Comparison of ENCODE assay signal across 13 mouse cellular contexts in the genomic region with DNA sequence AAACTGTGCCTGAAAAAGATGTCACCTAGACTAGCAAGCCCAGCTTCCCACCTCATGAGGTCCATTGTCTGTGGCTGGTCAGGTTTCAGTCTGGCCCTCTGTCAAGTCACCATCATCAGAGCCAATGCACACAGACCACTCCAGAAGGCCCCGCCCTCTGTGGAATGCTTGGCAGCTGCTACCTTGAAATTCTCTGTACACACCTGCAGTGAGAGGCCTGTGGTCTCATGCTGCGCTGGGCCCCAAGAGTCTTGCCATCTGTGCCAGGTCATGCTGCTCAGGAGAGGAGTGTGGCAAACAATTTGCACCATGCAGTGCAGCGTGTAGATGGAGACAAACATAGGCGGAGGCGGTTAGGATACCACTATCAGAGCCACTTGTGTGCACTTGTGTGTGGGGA.
DNase-seq lines count a peak whose midpoint lies in the region; ATAC-seq lines count a peak whose summit lies in the region.
"Had no signal": no experiment of that assay in that cellular context is flagged by ENCODE, and none has a peak within 500 bp of the region (broad histone marks: within the 10 kb centered on the region; RNA-seq: fewer than 3 reads in every experiment).

No protein-coding gene starts in this region.

- 87% methylated on average over 5 of the region's 5 CpGs for WGBS in heart, embryonic 10.5 days
- 95% methylated on average over 5 of the region's 5 CpGs for WGBS in neural tube, embryonic 13.5 days
- 80% methylated on average over 5 of the region's 5 CpGs for WGBS in limb, embryonic 13.5 days
- WGBS in stomach, embryonic 16.5 days = 78% methylated on average over 5 of the region's 5 CpGs

- H3K4me2 ChIP-seq in neural tube, embryonic 13.5 days = no peak overlapping the region
- H3K4me2 ChIP-seq in limb, embryonic 13.5 days (replicated peaks) = no peak overlapping the region
- no peak overlapping the region for H3K4me2 ChIP-seq in stomach, embryonic 16.5 days (ENCODE audit: low read depth, low read length)
- H3K4me2 ChIP-seq: forebrain, embryonic 15.5 days; neural tube, embryonic 12.5 days had no signal

- no peak overlapping the region for H3K9ac ChIP-seq in neural tube, embryonic 13.5 days
- no peak overlapping the region for H3K9ac ChIP-seq in limb, embryonic 13.5 days
- no peak overlapping the region for H3K9ac ChIP-seq in stomach, embryonic 16.5 days (ENCODE audit: low read length)
- H3K9ac ChIP-seq: forebrain, embryonic 15.5 days; neural tube, embryonic 12.5 days had no signal

- DNase-seq in heart, embryonic 10.5 days (ENCODE audit: low spot score) = peak; percentile 59
- no peak for DNase-seq in heart, postnatal 25 days (ENCODE audit: low spot score)
- no peak for DNase-seq in neural tube, embryonic 10.5 days (ENCODE audit: extremely low spot score, low spot score)
- no peak for DNase-seq in left cerebral cortex, postnatal 36 days (ENCODE audit: low spot score in 2 of 2)
- no peak for DNase-seq in adrenal gland, postnatal 4 days (ENCODE audit: low spot score in 2 of 2)
- DNase-seq: adrenal gland, adult 8-10 months; heart, adult 2 months; kidney, adult 18-20 months had no signal

- peaks cover 7% of the 10 kb centered on the region for H3K4me1 ChIP-seq in heart, embryonic 10.5 days
- H3K4me1 ChIP-seq in neural tube, embryonic 13.5 days (replicated peaks) = no peaks in the 10 kb centered on the region
- peaks cover 11% of the 10 kb centered on the region for H3K4me1 ChIP-seq in limb, embryonic 13.5 days
- peaks cover 4% of the 10 kb centered on the region for H3K4me1 ChIP-seq in stomach, embryonic 16.5 days (ENCODE audit: control insufficient read depth, insufficient read depth, low read length)
- H3K4me1 ChIP-seq: neural tube, embryonic 12.5 days had no signal

- H3K27ac ChIP-seq in heart, embryonic 10.5 days = no peak overlapping the region
- H3K27ac ChIP-seq in neural tube, embryonic 13.5 days (replicated peaks) = no peak overlapping the region
- H3K27ac ChIP-seq in limb, embryonic 13.5 days = no peak overlapping the region
- H3K27ac ChIP-seq in stomach, embryonic 16.5 days (ENCODE audit: low read length) = no peak overlapping the region
- H3K27ac ChIP-seq: forebrain, embryonic 15.5 days; heart, adult 2 months; neural tube, embryonic 12.5 days had no signal

- no peak overlapping the region for H3K4me3 ChIP-seq in heart, embryonic 10.5 days
- H3K4me3 ChIP-seq in neural tube, embryonic 13.5 days = no peak overlapping the region
- no peak overlapping the region for H3K4me3 ChIP-seq in limb, embryonic 13.5 days
- no peak overlapping the region for H3K4me3 ChIP-seq in stomach, embryonic 16.5 days (replicated peaks; ENCODE audit: low read length)
- H3K4me3 ChIP-seq: forebrain, embryonic 15.5 days; heart, adult 2 months; neural tube, embryonic 12.5 days had no signal

- peak; percentile 27; the same call in 1 of the 2 replicates for ATAC-seq in neural tube, embryonic 13.5 days (ENCODE audit: low read depth)
- ATAC-seq in limb, embryonic 13.5 days (ENCODE audit: low FRiP score, low read depth) = 0 out of 2 replicates have a peak, but pooled peaks have one; percentile 28
- peak; percentile 71; the same call in 1 of the 2 replicates for ATAC-seq in stomach, embryonic 16.5 days (ENCODE audit: insufficient read depth, low FRiP score)
- ATAC-seq: forebrain, embryonic 15.5 days had no signal

- no peaks in the 10 kb centered on the region for H3K27me3 ChIP-seq in heart, embryonic 10.5 days (ENCODE audit: insufficient read depth, poor library complexity, severe bottlenecking)
- no peaks in the 10 kb centered on the region for H3K27me3 ChIP-seq in neural tube, embryonic 13.5 days
- H3K27me3 ChIP-seq in limb, embryonic 13.5 days = no peaks in the 10 kb centered on the region
- no peaks in the 10 kb centered on the region for H3K27me3 ChIP-seq in stomach, embryonic 16.5 days (ENCODE audit: control insufficient read depth, insufficient read depth, low read length)
- H3K27me3 ChIP-seq: forebrain, embryonic 15.5 days; neural tube, embryonic 12.5 days had no signal

- intact Hi-C loops in heart, postnatal 25 days (cut with DNase I) = no loop called here
- intact Hi-C loops in left cerebral cortex, postnatal 36 days (cut with DNase I) = no loop called here

- H3K36me3 ChIP-seq in heart, embryonic 10.5 days = no peaks in the 10 kb centered on the region
- no peaks in the 10 kb centered on the region for H3K36me3 ChIP-seq in neural tube, embryonic 13.5 days
- H3K36me3 ChIP-seq in limb, embryonic 13.5 days = no peaks in the 10 kb centered on the region
- no peaks in the 10 kb centered on the region for H3K36me3 ChIP-seq in stomach, embryonic 16.5 days (ENCODE audit: control insufficient read depth, insufficient read depth, low read length)
- H3K36me3 ChIP-seq: forebrain, embryonic 15.5 days; neural tube, embryonic 12.5 days had no signal

- H3K9me3 ChIP-seq in heart, embryonic 10.5 days = no peaks in the 10 kb centered on the region
- no peaks in the 10 kb centered on the region for H3K9me3 ChIP-seq in neural tube, embryonic 13.5 days
- no peaks in the 10 kb centered on the region for H3K9me3 ChIP-seq in limb, embryonic 13.5 days
- H3K9me3 ChIP-seq in stomach, embryonic 16.5 days (replicated peaks; ENCODE audit: control insufficient read depth, low read length) = no peaks in the 10 kb centered on the region
- H3K9me3 ChIP-seq: forebrain, embryonic 15.5 days; neural tube, embryonic 12.5 days had no signal
